13 mouse cellular contexts compared by ENCODE assay signal in genomic region chr16:77494042-77494441, GRCm38 (mm10).
"Had no signal": no experiment of that assay in that cellular context is flagged by ENCODE, and none has a peak within 500 bp of the region (broad histone marks: within the 10 kb centered on the region; RNA-seq: fewer than 3 reads in every experiment).

No protein-coding gene starts in this region.

- H3K4me1 ChIP-seq: limb, embryonic 13.5 days; neural tube, embryonic 15.5 days had no signal

- H3K27ac ChIP-seq: layer of hippocampus, adult 2 months; limb, embryonic 13.5 days; liver, embryonic 14.5 days; neural tube, embryonic 15.5 days had no signal

- H3K36me3 ChIP-seq: limb, embryonic 13.5 days; neural tube, embryonic 15.5 days had no signal

- H3K9me3 ChIP-seq: limb, embryonic 13.5 days; neural tube, embryonic 15.5 days had no signal

- H3K4me3 ChIP-seq: layer of hippocampus, adult 2 months; limb, embryonic 13.5 days; myocyte; neural tube, embryonic 15.5 days had no signal

- H3K27me3 ChIP-seq: limb, embryonic 13.5 days; neural tube, embryonic 15.5 days had no signal

- H3K4me2 ChIP-seq: limb, embryonic 13.5 days; neural tube, embryonic 15.5 days had no signal

- H3K9ac ChIP-seq: limb, embryonic 13.5 days; liver, embryonic 14.5 days; neural tube, embryonic 15.5 days had no signal

- DNase-seq: kidney, postnatal 10 days; kidney, postnatal 4 days; left cerebral cortex, postnatal 4 days; lung, adult 18-20 months; midbrain, embryonic 14.5 days; right cerebral cortex, adult 18-20 months; right cerebral cortex, postnatal 25 days; thymus, postnatal 36 days had no signal
